Mouse (Mus musculus): ENCODE results near the gene Rdh16f2. TPM values are rescaled to one million over a fixed set of nuclear protein-coding genes. Genes with fewer than 3 reads are reported as not detected.
"Not testable (repeated sequence)": the region's sequence is repeated elsewhere in the genome, so short reads cannot be mapped to it uniquely, and the experiment has no call there.

The Rdh16f2 gene
- polyA plus RNA-seq (2014; fragmentation: Nextera tagmentation; extraction: Ambion mirVana): not detected in 2 replicates

DNA sequence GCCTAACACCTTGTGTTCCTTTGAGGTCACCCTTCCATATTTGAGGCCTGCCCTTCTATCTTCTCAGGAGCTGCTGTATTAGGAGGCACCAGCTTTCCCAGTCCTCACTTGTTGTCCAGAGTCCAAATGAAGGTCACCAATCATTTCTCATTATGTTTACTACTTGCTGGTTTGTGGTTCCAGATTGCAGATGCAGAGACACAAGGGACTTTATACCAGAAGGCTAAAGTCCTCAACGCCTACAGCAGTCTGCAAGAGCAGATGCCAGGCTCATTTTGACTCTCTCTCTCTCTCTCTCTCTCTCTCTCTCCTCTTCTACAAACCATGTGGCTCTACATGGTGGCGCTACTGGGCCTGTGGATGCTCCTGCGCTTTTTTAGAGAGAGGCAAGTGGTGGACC is at the start of gene Rdh16f2:
Rdh16f2 (plus strand) TSS at position 243 of the 400 bp plus-strand sequence.
- Histone ChIP-seq H3K27me3 (ENCODE audit: control insufficient read depth, insufficient read depth, low read length) (no peaks in the 10 kb centered on the region), H3K4me3 (ENCODE audit: low read depth, low read length) (no peak within 1 kb of the TSS), H3K4me2 (ENCODE audit: low read depth, low read length) (no peak within 1 kb of the TSS), H3K4me1 (ENCODE audit: control insufficient read depth, insufficient read depth, low read length) (no peaks in the 10 kb centered on the region), H3K9me3 (replicated peaks; ENCODE audit: control insufficient read depth, low read length) (no peaks in the 10 kb centered on the region), H3K9ac (replicated peaks; ENCODE audit: low read length) (no peak within 1 kb of the TSS), H3K27ac (replicated peaks; ENCODE audit: low read depth, low read length) (no peak within 1 kb of the TSS), H3K36me3 (replicated peaks; ENCODE audit: control insufficient read depth, insufficient read depth, low read depth, low read length) (no peaks in the 10 kb centered on the region)
- DNase-seq (ENCODE audit: low spot score) (no peak), ATAC-seq (replicated peaks; ENCODE audit: insufficient number of reproducible peaks, low FRiP score, low TSS enrichment, low read depth) (no peak)
- WGBS: 79% methylated on average over 3 of the region's 3 CpGs

DNA sequence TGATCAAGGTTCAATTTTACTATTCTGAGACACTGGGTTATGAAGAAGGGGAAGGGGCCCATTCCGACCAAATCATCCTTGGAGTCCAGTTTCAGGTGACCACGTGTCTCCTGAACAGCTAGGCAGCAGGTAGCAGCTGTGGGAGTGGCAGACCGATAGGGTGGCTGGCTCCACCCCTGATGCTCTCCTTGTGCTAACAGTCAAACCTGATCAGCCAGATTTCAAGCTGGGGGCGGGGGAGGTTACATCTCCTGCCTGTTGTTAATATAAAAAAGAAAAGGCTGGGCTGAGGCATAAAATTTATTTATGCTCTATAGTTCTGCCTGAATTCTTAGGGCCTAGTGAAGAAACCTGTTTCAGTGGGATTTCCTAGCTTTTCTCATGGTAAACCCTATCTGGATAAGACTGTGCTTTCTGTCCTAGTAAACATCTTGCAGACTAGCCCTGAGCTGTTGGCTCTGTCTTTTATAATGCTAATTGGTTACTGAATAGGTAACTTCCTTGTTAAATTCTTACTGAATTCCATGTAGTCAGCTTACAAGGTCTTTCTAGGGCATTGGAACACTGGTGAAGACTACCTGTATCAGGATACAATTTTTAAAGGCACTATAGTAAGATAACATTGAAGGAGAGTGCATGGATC is 48.9 kb upstream of the Rdh16f2 start:
- whole genome bisulfite sequencing: 67% methylated on average over 4 of the region's 4 CpGs
- H3K9me3 ChIP-seq (replicated peaks; ENCODE audit: control insufficient read depth, low read length); H3K4me3 ChIP-seq (ENCODE audit: low read depth, low read length); ATAC-seq (replicated peaks; ENCODE audit: insufficient number of reproducible peaks, low FRiP score, low TSS enrichment, low read depth); H3K27me3 ChIP-seq (ENCODE audit: control insufficient read depth, insufficient read depth, low read length); H3K4me1 ChIP-seq (ENCODE audit: control insufficient read depth, insufficient read depth, low read length); H3K27ac ChIP-seq (replicated peaks; ENCODE audit: low read depth, low read length); H3K4me2 ChIP-seq (ENCODE audit: low read depth, low read length); H3K36me3 ChIP-seq (replicated peaks; ENCODE audit: control insufficient read depth, insufficient read depth, low read depth, low read length); H3K9ac ChIP-seq (replicated peaks; ENCODE audit: low read length); DNase-seq (ENCODE audit: low spot score): not testable (repeated sequence)

DNA sequence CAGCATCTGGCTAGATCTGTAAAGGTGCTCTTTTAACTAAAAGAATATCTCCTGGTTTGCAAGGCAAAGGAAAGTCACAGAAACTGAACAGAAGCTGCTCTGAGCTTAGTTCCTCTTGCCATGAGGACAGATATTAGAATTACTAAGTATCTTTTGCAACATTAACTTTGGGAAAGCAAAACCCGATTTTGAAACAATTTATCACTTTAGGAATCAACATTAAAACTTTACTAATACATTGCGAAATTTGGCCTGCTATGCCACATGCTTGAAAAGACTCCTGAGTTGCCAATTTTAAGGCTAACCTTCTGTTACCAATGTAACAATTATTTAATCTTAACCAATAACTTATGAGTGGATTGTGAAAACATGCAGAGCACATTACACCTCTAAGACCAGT is 44.5 kb upstream of the Rdh16f2 start:
- ATAC-seq (replicated peaks; ENCODE audit: insufficient number of reproducible peaks, low FRiP score, low TSS enrichment, low read depth); H3K27ac ChIP-seq (replicated peaks; ENCODE audit: low read depth, low read length): not testable (repeated sequence)
- WGBS: 81% methylated on average over 2 of the region's 2 CpGs

DNA sequence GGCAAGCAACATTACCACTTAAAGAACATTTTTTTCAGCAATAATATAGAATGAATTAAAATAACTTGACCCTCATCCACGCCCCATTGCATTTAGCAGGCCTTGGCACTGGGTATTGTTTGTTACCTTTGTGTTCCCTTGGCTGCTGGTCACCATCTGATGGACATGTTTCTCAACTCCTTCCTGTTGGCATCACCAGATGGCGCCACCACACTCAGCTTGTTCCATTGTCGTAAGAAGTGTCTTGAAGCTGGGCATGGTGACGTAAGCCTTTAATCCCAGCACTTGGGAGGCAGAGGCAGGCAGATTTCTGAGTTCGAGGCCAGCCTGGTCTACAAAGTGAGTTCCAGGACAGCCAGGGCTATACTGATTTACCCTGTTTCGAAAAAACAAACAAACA is 40.9 kb upstream of the Rdh16f2 start:
- Histone ChIP-seq H3K4me2 (ENCODE audit: low read depth, low read length) (no peak overlapping the region), H3K4me1 (ENCODE audit: control insufficient read depth, insufficient read depth, low read length) (no peaks in the 10 kb centered on the region), H3K27me3 (ENCODE audit: control insufficient read depth, insufficient read depth, low read length) (no peaks in the 10 kb centered on the region), H3K9ac (replicated peaks; ENCODE audit: low read length) (no peak overlapping the region), H3K36me3 (replicated peaks; ENCODE audit: control insufficient read depth, insufficient read depth, low read depth, low read length) (no peaks in the 10 kb centered on the region), H3K9me3 (replicated peaks; ENCODE audit: control insufficient read depth, low read length) (no peaks in the 10 kb centered on the region), H3K27ac (replicated peaks; ENCODE audit: low read depth, low read length) (no peak overlapping the region), H3K4me3 (ENCODE audit: low read depth, low read length) (no peak overlapping the region)
- no peak for ATAC-seq (replicated peaks; ENCODE audit: insufficient number of reproducible peaks, low FRiP score, low TSS enrichment, low read depth)
- WGBS: 76% methylated on average over 6 of the region's 6 CpGs
- peak; percentile 18 for DNase-seq (ENCODE audit: low spot score)

More for the DNA sequence above, 44.5 kb upstream of the Rdh16f2 start:
- H3K27me3 ChIP-seq (ENCODE audit: control insufficient read depth, insufficient read depth, low read length); H3K9ac ChIP-seq (replicated peaks; ENCODE audit: low read length); H3K4me2 ChIP-seq (ENCODE audit: low read depth, low read length); H3K9me3 ChIP-seq (replicated peaks; ENCODE audit: control insufficient read depth, low read length); H3K36me3 ChIP-seq (replicated peaks; ENCODE audit: control insufficient read depth, insufficient read depth, low read depth, low read length); H3K4me1 ChIP-seq (ENCODE audit: control insufficient read depth, insufficient read depth, low read length); H3K4me3 ChIP-seq (ENCODE audit: low read depth, low read length); DNase-seq (ENCODE audit: low spot score): not testable (repeated sequence)

DNA sequence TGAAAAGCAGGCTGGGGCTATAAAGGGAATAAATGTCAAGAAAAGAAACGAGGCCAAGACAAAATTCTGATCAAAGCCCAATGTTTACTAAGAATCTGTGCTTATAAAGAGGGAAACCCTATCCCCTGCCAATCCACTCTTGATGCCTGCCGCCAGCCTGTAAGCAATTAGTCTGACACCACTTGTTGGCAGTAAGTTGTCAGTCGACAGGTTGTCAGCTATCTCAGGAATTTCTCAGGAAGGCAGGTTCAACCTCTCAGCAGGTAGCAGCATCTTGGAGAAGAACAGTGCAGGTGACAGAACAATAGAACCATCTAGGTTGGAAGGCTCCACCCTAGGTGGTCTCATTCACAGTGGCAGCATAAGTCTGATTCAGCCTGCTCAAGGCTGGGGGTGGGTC is 37.2 kb upstream of the Rdh16f2 start:
- Histone ChIP-seq H3K27ac (replicated peaks; ENCODE audit: low read depth, low read length) (no peak overlapping the region), H3K27me3 (ENCODE audit: control insufficient read depth, insufficient read depth, low read length) (no peaks in the 10 kb centered on the region), H3K4me1 (ENCODE audit: control insufficient read depth, insufficient read depth, low read length) (no peaks in the 10 kb centered on the region), H3K4me2 (ENCODE audit: low read depth, low read length) (no peak overlapping the region), H3K4me3 (ENCODE audit: low read depth, low read length) (no peak overlapping the region), H3K36me3 (replicated peaks; ENCODE audit: control insufficient read depth, insufficient read depth, low read depth, low read length) (no peaks in the 10 kb centered on the region), H3K9me3 (replicated peaks; ENCODE audit: control insufficient read depth, low read length) (no peaks in the 10 kb centered on the region), H3K9ac (replicated peaks; ENCODE audit: low read length) (no peak overlapping the region)
- ATAC-seq (replicated peaks; ENCODE audit: insufficient number of reproducible peaks, low FRiP score, low TSS enrichment, low read depth): no peak
- no peak for DNase-seq (ENCODE audit: low spot score)
- whole genome bisulfite sequencing: 61% methylated on average over 3 of the region's 3 CpGs

DNA sequence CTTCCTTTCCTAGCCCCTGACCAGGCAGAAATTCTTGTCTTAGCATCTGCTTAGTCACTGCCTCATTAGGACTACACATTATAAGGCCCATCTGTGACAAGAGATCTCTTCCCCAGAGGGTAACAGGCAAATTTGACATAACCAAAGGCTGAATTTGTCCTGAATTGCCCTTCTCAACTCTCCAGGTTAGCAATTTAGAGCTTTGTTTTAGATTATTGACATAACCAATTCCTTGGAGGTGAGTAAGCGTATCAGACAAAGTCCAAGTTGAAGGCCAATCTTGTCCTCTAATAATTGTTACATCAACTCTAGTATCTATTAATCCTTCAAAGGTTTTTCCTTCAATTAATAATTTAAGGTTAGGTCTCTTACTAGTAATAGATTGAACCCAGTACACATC is 32.1 kb upstream of the Rdh16f2 start:
- not testable (repeated sequence) for H3K27me3 ChIP-seq (ENCODE audit: control insufficient read depth, insufficient read depth, low read length); DNase-seq (ENCODE audit: low spot score); H3K4me3 ChIP-seq (ENCODE audit: low read depth, low read length); H3K36me3 ChIP-seq (replicated peaks; ENCODE audit: control insufficient read depth, insufficient read depth, low read depth, low read length); H3K4me1 ChIP-seq (ENCODE audit: control insufficient read depth, insufficient read depth, low read length); H3K9ac ChIP-seq (replicated peaks; ENCODE audit: low read length); ATAC-seq (replicated peaks; ENCODE audit: insufficient number of reproducible peaks, low FRiP score, low TSS enrichment, low read depth); H3K9me3 ChIP-seq (replicated peaks; ENCODE audit: control insufficient read depth, low read length); H3K4me2 ChIP-seq (ENCODE audit: low read depth, low read length); H3K27ac ChIP-seq (replicated peaks; ENCODE audit: low read depth, low read length)
- 95% methylated on average over 1 of the region's 1 CpGs for WGBS

- Histone ChIP-seq H3K9me3 (replicated peaks; ENCODE audit: control insufficient read depth, low read length) (no peaks in the 10 kb centered on the region), H3K36me3 (replicated peaks; ENCODE audit: control insufficient read depth, insufficient read depth, low read depth, low read length) (no peaks in the 10 kb centered on the region), H3K4me3 (ENCODE audit: low read depth, low read length) (no peak overlapping the region), H3K4me1 (ENCODE audit: control insufficient read depth, insufficient read depth, low read length) (no peaks in the 10 kb centered on the region), H3K27me3 (ENCODE audit: control insufficient read depth, insufficient read depth, low read length) (no peaks in the 10 kb centered on the region), H3K9ac (replicated peaks; ENCODE audit: low read length) (no peak overlapping the region), H3K4me2 (ENCODE audit: low read depth, low read length) (no peak overlapping the region), H3K27ac (replicated peaks; ENCODE audit: low read depth, low read length) (no peak overlapping the region)
- no peak for ATAC-seq (replicated peaks; ENCODE audit: insufficient number of reproducible peaks, low FRiP score, low TSS enrichment, low read depth)
- DNase-seq (ENCODE audit: low spot score): no peak
- WGBS: 91% methylated on average over 5 of the region's 5 CpGs
Measured at GRCm38 (mm10) chr10:127835292-127835691, 31.0 kb upstream of the Rdh16f2 start.

DNA sequence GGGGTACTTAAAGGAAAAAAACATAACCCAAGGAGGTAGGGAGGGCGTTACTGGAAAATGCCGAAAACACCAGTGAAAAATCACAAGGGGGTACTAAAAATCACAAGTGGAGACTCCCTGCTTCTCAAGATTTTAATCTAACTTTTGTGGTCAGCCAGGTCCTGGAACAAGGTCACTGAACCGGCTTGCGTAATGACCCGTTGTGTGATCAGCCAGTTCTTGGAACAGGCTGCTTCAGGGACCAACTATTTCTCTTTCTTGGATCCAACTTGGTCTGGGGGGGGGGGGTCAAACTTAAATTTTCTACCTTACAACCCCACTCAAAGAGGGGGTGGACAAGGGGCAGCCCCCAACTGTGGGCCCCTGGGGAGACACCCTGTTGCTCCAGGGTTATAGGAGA is 28.5 kb upstream of the Rdh16f2 start:
- H3K4me3 ChIP-seq (ENCODE audit: low read depth, low read length); DNase-seq (ENCODE audit: low spot score); H3K27me3 ChIP-seq (ENCODE audit: control insufficient read depth, insufficient read depth, low read length); ATAC-seq (replicated peaks; ENCODE audit: insufficient number of reproducible peaks, low FRiP score, low TSS enrichment, low read depth); H3K9ac ChIP-seq (replicated peaks; ENCODE audit: low read length); H3K4me2 ChIP-seq (ENCODE audit: low read depth, low read length); H3K27ac ChIP-seq (replicated peaks; ENCODE audit: low read depth, low read length); H3K36me3 ChIP-seq (replicated peaks; ENCODE audit: control insufficient read depth, insufficient read depth, low read depth, low read length); H3K9me3 ChIP-seq (replicated peaks; ENCODE audit: control insufficient read depth, low read length); H3K4me1 ChIP-seq (ENCODE audit: control insufficient read depth, insufficient read depth, low read length): not testable (repeated sequence)
- 92% methylated on average over 5 of the region's 5 CpGs for WGBS

Data from embryonic facial prominence, embryonic 11.5 days (tissue).